In genomic region chr17:9760026-9760705, GRCm38 (mm10) we compare ENCODE assay signal across 11 mouse cellular contexts.
DNase-seq lines count a peak whose midpoint lies in the region; ATAC-seq and TF ChIP-seq lines count a peak whose summit lies in the region.
"Had no signal": no experiment of that assay in that cellular context is flagged by ENCODE, and none has a peak within 500 bp of the region (broad histone marks: within the 10 kb centered on the region; RNA-seq: fewer than 3 reads in every experiment).

No protein-coding gene starts in this region.

- no peaks in the 10 kb centered on the region for H3K27me3 ChIP-seq in forebrain, embryonic 16.5 days (replicated peaks; ENCODE audit: control insufficient read depth, insufficient read depth, low read length)
- no peaks in the 10 kb centered on the region for H3K27me3 ChIP-seq in hindbrain, embryonic 16.5 days (replicated peaks; ENCODE audit: control insufficient read depth, insufficient read depth, low read length)

- no peaks in the 10 kb centered on the region for H3K9me3 ChIP-seq in forebrain, embryonic 16.5 days (ENCODE audit: control insufficient read depth, low read length)
- no peaks in the 10 kb centered on the region for H3K9me3 ChIP-seq in hindbrain, embryonic 16.5 days (ENCODE audit: control insufficient read depth, low read length)
- H3K9me3 ChIP-seq: limb, embryonic 12.5 days had no signal

- 37% methylated on average over 8 of the region's 8 CpGs for WGBS in forebrain, embryonic 16.5 days
- 41% methylated on average over 8 of the region's 8 CpGs for WGBS in hindbrain, embryonic 16.5 days

- no peak overlapping the region for H3K4me2 ChIP-seq in forebrain, embryonic 16.5 days (ENCODE audit: low read length)
- H3K4me2 ChIP-seq in hindbrain, embryonic 16.5 days (ENCODE audit: low read length) = no peak overlapping the region
- H3K4me2 ChIP-seq: limb, embryonic 12.5 days had no signal

- no peaks in the 10 kb centered on the region for H3K36me3 ChIP-seq in forebrain, embryonic 16.5 days (ENCODE audit: control insufficient read depth, insufficient read depth)
- H3K36me3 ChIP-seq in hindbrain, embryonic 16.5 days (ENCODE audit: control insufficient read depth, insufficient read depth, low read length) = no peaks in the 10 kb centered on the region
- H3K36me3 ChIP-seq: limb, embryonic 12.5 days had no signal

- no peak for ATAC-seq in forebrain, embryonic 16.5 days
- no peak for ATAC-seq in hindbrain, embryonic 16.5 days
- ATAC-seq in megakaryocyte progenitor cell, adult 5-6 weeks (replicated peaks; ENCODE audit: poor library complexity) = no peak

- H3K4me1 ChIP-seq in forebrain, embryonic 16.5 days (replicated peaks; ENCODE audit: control insufficient read depth, insufficient read depth, low read length) = peaks cover 43% of the 10 kb centered on the region
- H3K4me1 ChIP-seq in hindbrain, embryonic 16.5 days (ENCODE audit: control insufficient read depth, insufficient read depth, low read depth, low read length) = peaks cover 16% of the 10 kb centered on the region

- no peak overlapping the region for H3K9ac ChIP-seq in forebrain, embryonic 16.5 days (replicated peaks; ENCODE audit: low read depth, low read length)
- H3K9ac ChIP-seq in hindbrain, embryonic 16.5 days (ENCODE audit: low read depth, low read length) = no peak overlapping the region
- H3K9ac ChIP-seq: limb, embryonic 12.5 days had no signal

- no peak for TF ChIP-seq POLR2A in brain, embryonic 14.5 days (IDR thresholded peaks at IDR 0.05; ENCODE audit: borderline replicate concordance, extremely low read depth, insufficient read depth, insufficient read length, poor library complexity, severe bottlenecking)

- DNase-seq in heart, adult 11 months = peak; percentile 94
- DNase-seq in heart, postnatal 4 days = no peak
- peak; percentile 55 for DNase-seq in brain, embryonic 14.5 days (ENCODE audit: low read depth)
- DNase-seq in layer of hippocampus, adult 18-20 months (ENCODE audit: low spot score in 2 of 2) = no peak
- DNase-seq in right cerebral cortex, postnatal 14 days = no peak
- DNase-seq: cerebellum, adult 8-10 months; thymus, postnatal 36 days had no signal

- H3K4me3 ChIP-seq in forebrain, embryonic 16.5 days (replicated peaks; ENCODE audit: low read length) = no peak overlapping the region
- H3K4me3 ChIP-seq in hindbrain, embryonic 16.5 days (ENCODE audit: low read length) = no peak overlapping the region
- H3K4me3 ChIP-seq: limb, embryonic 12.5 days had no signal

- no peak for TF ChIP-seq CTCF in brain, embryonic 14.5 days (IDR thresholded peaks at IDR 0.05; ENCODE audit: borderline replicate concordance, extremely low read depth, insufficient read depth, insufficient read length)

- peak overlapping the region; percentile 50 for H3K27ac ChIP-seq in forebrain, embryonic 16.5 days (ENCODE audit: low read length)
- H3K27ac ChIP-seq in hindbrain, embryonic 16.5 days (ENCODE audit: low read depth, low read length) = peak overlapping the region; percentile 81
- H3K27ac ChIP-seq: limb, embryonic 12.5 days had no signal

Comparison
In these comparisons a context has a peak if more than half of its experiments do, and no peak if none do; other contexts are left out.
1. DNase-seq: peak in heart, adult 11 months (single experiment) and brain, embryonic 14.5 days (single experiment); none in heart, postnatal 4 days (single experiment), layer of hippocampus, adult 18-20 months (0 of 2) and right cerebral cortex, postnatal 14 days (single experiment).